Mouse (Mus musculus) yolk sac, embryonic 10.5 days (tissue): ENCODE measurements around the gene Bsn.

ENCODE experiments used
- DNase-seq: peaks from one replicate; pipeline ENCODE4 v3.0.0-alpha.2; 2017; ENCODE audit warnings: low spot score

Bsn gene

DNA sequence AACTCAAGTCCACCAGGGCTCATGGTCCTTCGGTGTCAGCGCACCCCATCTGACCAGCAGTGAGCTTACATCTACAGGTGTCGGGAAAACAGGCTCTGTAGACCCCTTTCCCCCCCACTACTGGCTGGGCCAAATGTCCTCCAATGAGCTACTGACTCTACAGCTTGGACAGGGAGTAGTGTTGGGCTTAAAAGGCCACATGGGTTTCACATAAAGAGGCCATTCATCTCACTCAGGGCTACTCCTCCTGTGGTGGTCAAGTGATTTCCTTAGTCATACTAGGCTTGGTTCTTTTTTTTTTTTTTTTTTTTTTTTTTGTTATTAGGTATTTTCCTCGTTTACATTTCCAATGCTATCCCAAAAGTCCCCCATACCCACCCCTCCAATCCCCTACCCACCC, 66.3 kb downstream of the Bsn start:
- no peak for DNase-seq

DNA sequence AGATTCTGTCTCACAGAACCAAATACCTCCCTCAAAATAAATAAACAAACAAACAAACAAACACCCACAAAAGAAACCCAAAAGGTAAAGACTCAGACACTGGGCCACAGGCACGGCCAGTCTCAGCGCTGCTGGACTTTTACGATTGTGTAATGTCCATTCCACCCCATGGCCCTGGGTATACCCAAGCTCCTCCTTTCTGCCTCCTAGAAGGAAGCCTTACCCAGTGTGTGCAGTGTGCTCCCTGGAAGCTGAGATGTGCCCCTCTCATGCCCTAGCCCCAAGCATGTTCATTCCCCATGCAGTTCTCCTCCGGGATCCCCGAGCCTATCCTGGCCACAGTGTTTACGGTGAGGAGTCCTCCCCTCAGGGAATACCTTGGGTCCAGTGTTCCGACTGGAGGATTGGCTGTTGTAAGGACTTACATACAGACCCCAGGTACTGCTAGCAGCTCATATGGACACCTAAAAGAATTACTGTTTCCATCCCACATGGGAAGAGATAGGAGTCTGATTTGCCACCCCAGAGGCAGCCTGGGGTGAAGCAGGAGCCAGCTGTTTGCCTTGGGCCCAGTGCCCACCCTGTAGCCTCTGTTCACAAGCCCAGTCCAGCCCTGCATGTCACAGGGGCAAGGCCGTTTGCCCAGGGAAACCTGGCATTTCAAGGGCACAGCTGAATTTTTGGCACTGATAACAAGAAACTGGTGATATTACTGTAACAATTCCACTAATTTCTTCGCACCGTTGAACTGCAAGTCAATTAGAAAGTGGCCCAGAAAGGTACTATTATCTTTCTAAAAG, 68.8 kb downstream of the Bsn start:
- DNase-seq, result no peak

DNA sequence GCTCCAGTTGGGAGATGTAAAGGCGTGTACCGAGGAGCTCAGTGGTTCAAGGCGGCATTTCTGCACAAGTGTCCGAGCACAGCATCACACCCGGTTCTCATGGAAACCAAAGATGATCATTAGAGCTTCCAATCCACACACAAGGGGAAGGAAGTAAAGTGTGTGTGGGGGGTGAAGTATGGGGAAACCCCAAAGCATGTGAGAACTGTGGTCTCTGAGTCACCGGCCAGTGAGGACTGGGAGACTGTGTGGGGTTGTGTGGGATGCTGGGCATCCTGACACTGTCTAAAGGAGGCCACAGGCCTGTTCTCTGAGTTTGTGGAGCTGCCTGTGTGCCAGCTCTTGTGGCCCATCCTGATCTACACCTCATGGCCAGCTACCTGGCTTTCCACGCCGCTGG, 69.5 kb downstream of the Bsn start:
- no peak for DNase-seq

GRCm38 (mm10) chr9:108119891-108120411, 70.2 kb downstream of the Bsn start:
- DNase-seq, result peak; percentile 65

GRCm38 (mm10) chr9:108117143-108117542, 73.0 kb downstream of the Bsn start:
- no peak for DNase-seq

- no peak for DNase-seq
Measured at GRCm38 (mm10) chr9:108115290-108116077, 74.7 kb downstream of the Bsn start.

GRCm38 (mm10) chr9:108112719-108113340, 77.4 kb downstream of the Bsn start:
- DNase-seq, result no peak

GRCm38 (mm10) chr9:108111593-108112121, 78.5 kb downstream of the Bsn start:
- DNase-seq, result no peak

DNA sequence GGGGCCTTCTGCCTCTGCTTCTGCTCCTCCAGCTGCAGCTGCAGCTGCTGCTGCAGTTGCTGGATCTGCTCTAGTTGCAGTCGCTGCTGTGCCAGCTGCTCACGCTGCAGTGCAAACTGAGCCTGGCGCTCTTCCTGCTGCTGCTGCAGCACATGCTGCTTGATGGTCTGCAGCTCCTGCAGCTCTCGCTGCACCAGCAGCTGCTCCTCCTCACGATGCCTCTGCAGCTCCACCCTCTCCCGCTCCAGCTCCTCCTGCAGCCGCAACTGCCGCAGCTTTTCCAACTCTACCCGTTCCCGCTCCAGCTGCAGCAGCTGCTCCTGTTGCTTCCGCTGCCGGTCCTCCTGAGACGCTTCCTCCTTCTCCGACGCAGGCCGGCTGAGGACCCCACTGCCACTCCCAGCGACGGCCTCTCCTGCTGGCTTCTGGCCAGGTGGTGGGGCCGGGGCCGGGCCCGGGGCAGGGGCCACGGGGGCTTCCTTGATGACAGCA, 79.0 kb downstream of the Bsn start:
- DNase-seq, result no peak

GRCm38 (mm10) chr9:108110160-108110559, 80.0 kb downstream of the Bsn start:
- no peak for DNase-seq

GRCm38 (mm10) chr9:108107867-108108266, 82.3 kb downstream of the Bsn start:
- no peak for DNase-seq

GRCm38 (mm10) chr9:108106090-108106489, 84.1 kb downstream of the Bsn start:
- no peak for DNase-seq

- no peak for DNase-seq
Measured at GRCm38 (mm10) chr9:108105549-108105863, 84.7 kb downstream of the Bsn start.

- peak; percentile 58 for DNase-seq
Measured at GRCm38 (mm10) chr9:108104766-108105548, 85.2 kb downstream of the Bsn start.

DNA sequence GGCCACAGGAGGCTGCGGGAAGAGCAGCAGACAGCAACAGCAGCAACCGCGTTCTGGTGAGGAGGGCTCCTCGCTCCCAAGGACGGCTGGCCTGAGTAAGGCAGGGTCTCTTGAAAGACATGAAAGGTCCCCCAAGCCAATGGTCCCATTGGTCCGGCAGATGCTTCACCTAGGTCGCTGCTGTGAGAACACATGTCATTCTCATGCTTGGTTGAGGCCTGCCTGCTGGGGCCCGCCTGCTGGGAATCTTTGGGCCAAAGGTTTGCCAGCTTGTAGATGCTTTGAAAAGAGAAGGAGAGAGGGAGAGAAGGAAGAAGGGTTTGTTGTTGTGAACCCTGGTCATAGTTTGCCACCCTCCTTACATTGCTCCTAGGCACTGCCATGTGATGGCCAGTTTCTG, 90.6 kb downstream of the Bsn start:
- DNase-seq, result no peak

GRCm38 (mm10) chr9:108095949-108096712, 94.1 kb downstream of the Bsn start:
- DNase-seq, result peak; percentile 75

DNA sequence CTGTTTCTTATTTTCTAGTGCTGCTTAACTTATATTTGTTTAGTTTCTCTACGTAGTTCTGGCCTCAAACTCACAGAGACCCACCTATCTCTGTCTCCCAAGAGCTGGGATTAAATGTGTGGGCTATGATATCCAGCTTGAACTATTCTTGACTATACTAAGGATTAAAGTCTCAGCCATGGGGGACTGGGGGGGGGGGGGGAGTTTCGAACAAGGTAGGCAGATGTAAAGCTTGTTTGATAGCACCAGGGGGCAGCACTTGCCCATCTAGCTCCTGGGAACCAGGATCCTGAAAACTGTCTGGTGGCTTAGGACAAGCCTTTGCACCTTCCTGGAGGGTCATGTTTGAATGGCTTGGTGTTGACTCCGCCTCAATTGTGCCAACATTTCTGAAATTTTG, 94.7 kb downstream of the Bsn start:
- DNase-seq, result peak; percentile 77

- peak; percentile 78 for DNase-seq
Measured at GRCm38 (mm10) chr9:108094998-108095411, 95.2 kb downstream of the Bsn start.

DNA sequence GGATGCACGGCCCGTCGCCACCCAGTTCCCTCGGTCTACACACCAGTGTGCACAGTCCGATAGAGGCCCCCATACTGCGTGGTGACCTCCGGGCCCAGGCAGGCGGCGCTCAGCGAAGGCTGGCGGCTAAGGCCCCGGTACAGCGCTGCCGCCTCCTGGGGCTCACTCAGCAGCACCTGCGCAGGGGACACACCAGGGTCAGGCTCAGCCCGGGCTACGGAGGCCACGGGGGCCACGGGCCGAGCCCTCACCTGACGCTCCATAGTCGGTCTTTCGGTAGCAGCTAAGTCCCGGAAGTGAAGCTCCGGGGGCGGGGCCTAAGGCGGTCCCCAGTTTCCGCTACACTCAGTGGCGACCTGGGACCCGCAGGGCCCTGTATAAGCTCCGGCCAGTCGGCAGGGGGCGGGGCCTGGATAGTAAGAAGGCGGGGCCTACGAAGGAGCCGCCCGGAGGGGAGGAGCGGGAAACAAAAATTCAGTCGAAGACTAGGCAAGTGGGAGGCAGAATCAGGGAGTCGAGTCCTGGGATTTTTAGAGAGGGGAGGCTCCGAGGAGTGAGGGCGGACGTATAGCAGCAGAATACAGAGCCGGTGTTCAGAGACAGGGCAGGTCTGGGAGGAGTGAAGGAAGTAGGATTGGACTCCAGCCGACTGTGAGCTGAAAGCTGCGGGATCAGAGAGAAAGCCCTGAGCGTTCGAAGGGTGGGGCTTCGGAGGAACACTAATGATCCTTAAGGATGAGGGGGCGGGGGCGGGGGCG, 95.8 kb downstream of the Bsn start, which contains the start of gene Apeh:
Gene Apeh (minus strand): TSS at position 423 of the 758 bp plus-strand sequence.
- DNase-seq, result peak; percentile 98

DNA sequence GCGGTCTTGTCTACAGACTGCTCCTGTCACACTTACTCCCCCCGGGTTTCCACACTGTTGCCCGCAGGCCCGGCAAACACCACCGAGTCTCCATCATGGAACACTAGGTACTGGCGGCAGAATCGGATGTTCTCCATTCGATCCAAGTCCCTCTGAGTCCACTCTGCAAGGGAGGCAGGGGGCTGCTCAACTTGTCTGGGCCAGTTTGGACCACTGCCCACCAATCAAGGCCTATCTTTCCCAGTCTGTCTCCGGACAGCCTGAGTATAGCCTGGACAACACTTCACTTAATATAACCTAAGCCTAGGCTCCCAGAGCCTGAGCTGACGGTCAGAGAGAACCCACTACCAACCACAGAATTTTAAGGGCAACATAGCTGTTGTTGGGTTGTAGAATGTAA, 96.6 kb downstream of the Bsn start:
- DNase-seq, result no peak
